Mouse (Mus musculus) G1E (cell line): Measurements from ENCODE around the gene Gpr55.

Experiments
- CTCF ChIP-seq: IDR thresholded peaks from 2 replicates; pipeline ENCODE4 v1.5.1; 2012; ENCODE audit warnings: low read depth, low read length, inconsistent platforms, mixed read lengths
- GATA1 ChIP-seq: IDR thresholded peaks from 2 replicates; pipeline ENCODE4 v1.6.1; 2012; ENCODE audit warnings: borderline replicate concordance, low read length, inconsistent platforms, mixed read lengths

GRCm38 (mm10) chr1:85908754-85909590 is 51.8 kb downstream of the Gpr55 start:
- no peak for TF ChIP-seq CTCF
- no peak for TF ChIP-seq GATA1
